Mouse (Mus musculus): ENCODE measurements around the gene Ndufb11. TPM values are rescaled to one million over a fixed set of nuclear protein-coding genes. Genes with fewer than 3 reads are reported as not detected.

Gene Ndufb11
- total RNA-seq, 1 experiment from 2014 or later: 60.2 TPM

Other genes starting within 250 kb of the Ndufb11 start
- gene Jade3, start 191.9 kb downstream of the Ndufb11 start, total RNA-seq (2017): 4.7 and 5.8 TPM in 2 replicates
- gene Rgn, start 67.8 kb downstream of the Ndufb11 start, total RNA-seq (2017): not detected in 2 replicates
- gene Rbm10, start 116 bp downstream of the Ndufb11 start, total RNA-seq (2017): 51.0 and 51.7 TPM in 2 replicates
- gene Uba1, start 40.7 kb upstream of the Ndufb11 start, total RNA-seq (2017): 152 and 177 TPM in 2 replicates
- 65.8 and 67.2 TPM in 2 replicates for gene Cdk16, start 70.3 kb upstream of the Ndufb11 start, total RNA-seq (2017)
- gene Usp11, start 86.3 kb upstream of the Ndufb11 start, total RNA-seq (2017): 16.7 and 20.8 TPM in 2 replicates
- 92.4 and 100 TPM in 2 replicates for gene Araf, start 180.2 kb upstream of the Ndufb11 start, total RNA-seq (2017)

Data from neutrophil, adult 5-6 weeks (primary cell).